Mouse (Mus musculus): ENCODE results near the gene Zfand6. TPM values are rescaled to one million over a fixed set of nuclear protein-coding genes. Genes with fewer than 3 reads are reported as not detected.

Gene Zfand6
- total RNA-seq, 2 experiments from 2014 or later = 74.9 to 75.7 TPM

GRCm38 (mm10) chr7:84594087-84594916, 95.5 kb downstream of the Zfand6 start:
- peak in 1 of 2 experiments; percentile 34 for DNase-seq

- DNase-seq = no peak
Measured at GRCm38 (mm10) chr7:84591347-84591746, 98.4 kb downstream of the Zfand6 start.

- no peak for DNase-seq
Measured at GRCm38 (mm10) chr7:84590622-84591021, 99.1 kb downstream of the Zfand6 start.

GRCm38 (mm10) chr7:84587101-84587783, 102.5 kb downstream of the Zfand6 start:
- no peak for DNase-seq

- DNase-seq = no peak
Measured at GRCm38 (mm10) chr7:84586360-84587100, 103.2 kb downstream of the Zfand6 start.

- DNase-seq = no peak
Measured at GRCm38 (mm10) chr7:84585086-84585485, 104.7 kb downstream of the Zfand6 start.

GRCm38 (mm10) chr7:84579769-84580168, 110.0 kb downstream of the Zfand6 start:
- no peak for DNase-seq

GRCm38 (mm10) chr7:84578841-84579240, 110.9 kb downstream of the Zfand6 start:
- peak; percentile 27 to 46 for DNase-seq

GRCm38 (mm10) chr7:84577034-84577433, 112.7 kb downstream of the Zfand6 start:
- DNase-seq = no peak

GRCm38 (mm10) chr7:84566200-84566599, 123.6 kb downstream of the Zfand6 start:
- no peak for DNase-seq

GRCm38 (mm10) chr7:84564236-84564635, 125.5 kb downstream of the Zfand6 start:
- no peak for DNase-seq

Other genes starting within 250 kb of the Zfand6 start
- gene Gm2115, start 161.0 kb downstream of the Zfand6 start, total RNA-seq (2021) = 10 to 100 TPM; 90.7 to 91.0 TPM
- 10 to 100 TPM; 16.0 to 20.1 TPM for gene Fah, start 83.2 kb downstream of the Zfand6 start, total RNA-seq (2021)
- not detected for gene Olfr291, start 163.6 kb upstream of the Zfand6 start, total RNA-seq (2021)